ENCODE assay signal across 8 mouse cellular contexts in genomic region chr4:138748369-138749072, GRCm38 (mm10). TPM values are rescaled to one million over a fixed set of nuclear protein-coding genes. Genes with fewer than 3 reads are reported as not detected.
DNase-seq lines count a peak whose midpoint lies in the region; ATAC-seq and TF ChIP-seq lines count a peak whose summit lies in the region.

No protein-coding gene starts in this region.

- H3K27me3 ChIP-seq in E14TG2a.4 (ENCODE audit: insufficient read depth, low read length), result peaks cover 8% of the 10 kb centered on the region; the same call in 1 of the 2 replicates
- H3K27me3 ChIP-seq in hindbrain, embryonic 11.5 days (ENCODE audit: control insufficient read depth, insufficient read depth, low read length), result no peaks in the 10 kb centered on the region

- DNase-seq in gastrocnemius, adult 2 months, result peak; percentile 36
- no peak for DNase-seq in gastrocnemius, postnatal 36 days
- DNase-seq in hindbrain, embryonic 11.5 days (ENCODE audit: low spot score), result peak; percentile 65
- peak; percentile 72 to 75 for DNase-seq in layer of hippocampus, postnatal 10 days (ENCODE audit: low spot score in 2 of 2)
- DNase-seq in neural tube, embryonic 10.5 days (ENCODE audit: extremely low spot score, low spot score), result peak; percentile 33
- no peak for DNase-seq in spleen, adult 12 weeks (ENCODE audit: low spot score)

- TF ChIP-seq CTCF in gastrocnemius, adult 2 months (IDR thresholded peaks at IDR 0.05), result peak; percentile 79
- TF ChIP-seq CTCF in E14TG2a.4 (conservative IDR thresholded peaks at IDR 0.05; ENCODE audit: low read length), result peak; percentile 47

- H3K4me1 ChIP-seq in E14TG2a.4 (replicated peaks; ENCODE audit: low read depth, low read length), result peaks cover 30% of the 10 kb centered on the region
- H3K4me1 ChIP-seq in hindbrain, embryonic 11.5 days (replicated peaks; ENCODE audit: control insufficient read depth, insufficient read depth, low read length), result no peaks in the 10 kb centered on the region

- H3K4me3 ChIP-seq in gastrocnemius, adult 2 months, result no peak overlapping the region
- H3K4me3 ChIP-seq in E14TG2a.4 (replicated peaks; ENCODE audit: low read length), result no peak overlapping the region
- H3K4me3 ChIP-seq in hindbrain, embryonic 11.5 days (ENCODE audit: low read depth, low read length), result no peak overlapping the region

- H3K9me3 ChIP-seq in E14TG2a.4 (ENCODE audit: low read length), result no peaks in the 10 kb centered on the region
- H3K9me3 ChIP-seq in hindbrain, embryonic 11.5 days (ENCODE audit: control insufficient read depth, low read length), result no peaks in the 10 kb centered on the region

- WGBS in hindbrain, embryonic 11.5 days, result 60% methylated on average over 8 of the region's 8 CpGs

- intact Hi-C loops in gastrocnemius, adult 2 months (cut with DNase I), result loop anchor here (1.0 to 5.0 kb wide), 2 partner anchors 44 to 103 kb away; no protein-coding TSS in a partner anchor
- intact Hi-C loops in gastrocnemius, postnatal 36 days (cut with DNase I), result loop anchor here (1.0 to 2.0 kb wide), 2 partner anchors 44 to 104 kb away; no protein-coding TSS in a partner anchor

- no peaks in the 10 kb centered on the region for H3K36me3 ChIP-seq in E14TG2a.4 (ENCODE audit: insufficient read depth, low read length)
- H3K36me3 ChIP-seq in hindbrain, embryonic 11.5 days (ENCODE audit: control insufficient read depth, insufficient read depth, low read length), result no peaks in the 10 kb centered on the region

- H3K4me2 ChIP-seq in hindbrain, embryonic 11.5 days (replicated peaks; ENCODE audit: low read depth, low read length), result no peak overlapping the region

- no peak overlapping the region for H3K27ac ChIP-seq in gastrocnemius, adult 2 months
- no peak overlapping the region for H3K27ac ChIP-seq in hindbrain, embryonic 11.5 days (ENCODE audit: low read depth, low read length)

- H3K9ac ChIP-seq in hindbrain, embryonic 11.5 days (ENCODE audit: low read depth, low read length), result no peak overlapping the region

- ATAC-seq in common myeloid progenitor, adult 5-6 weeks (replicated peaks; ENCODE audit: low read depth, poor library complexity, severe bottlenecking), result peak; percentile 69; the same call in 1 of the 2 replicates
- ATAC-seq in hindbrain, embryonic 11.5 days (ENCODE audit: low FRiP score), result peak; percentile 54; the same call in 1 of the 2 replicates

RNA-seq across cellular contexts. Expression of gene Pla2g2f, which starts 8.9 kb away (rescaled TPM):
- total RNA-seq in gastrocnemius, adult 2 months (2021), result not detected
- total RNA-seq in gastrocnemius, postnatal 36 days (2021), result not detected
- not detected in 2 replicates for total RNA-seq in common myeloid progenitor, adult 5-6 weeks (2017)
- polyA plus RNA-seq in hindbrain, embryonic 11.5 days (2014; fragmentation: Nextera tagmentation; extraction: Ambion mirVana), result 0.12 TPM in 1 of 2 replicates, not detected in the other
- total RNA-seq in layer of hippocampus, postnatal 10 days (2021), result not detected

RNA-seq across cellular contexts. Expression of gene Ubxn10, which starts 11.6 kb away (rescaled TPM):
- total RNA-seq in gastrocnemius, adult 2 months (2021), result under 1 TPM in 1 of 2 experiments, not detected in 1; 0.20 TPM
- under 1 TPM; 0.10 to 0.12 TPM for total RNA-seq in gastrocnemius, postnatal 36 days (2021)
- total RNA-seq in common myeloid progenitor, adult 5-6 weeks (2017), result not detected in 2 replicates
- polyA plus RNA-seq in hindbrain, embryonic 11.5 days (2014; fragmentation: Nextera tagmentation; extraction: Ambion mirVana), result 2.8 and 4.3 TPM in 2 replicates
- total RNA-seq in layer of hippocampus, postnatal 10 days (2021), result 1 to 10 TPM; 1.7 to 2.1 TPM

RNA-seq across cellular contexts. Expression of gene Pla2g2c, which starts 23.9 kb away (rescaled TPM):
- not detected for total RNA-seq in gastrocnemius, adult 2 months (2021)
- total RNA-seq in gastrocnemius, postnatal 36 days (2021), result not detected
- not detected in 2 replicates for total RNA-seq in common myeloid progenitor, adult 5-6 weeks (2017)
- 0.48 and 0.68 TPM in 2 replicates for polyA plus RNA-seq in hindbrain, embryonic 11.5 days (2014; fragmentation: Nextera tagmentation; extraction: Ambion mirVana)
- not detected for total RNA-seq in layer of hippocampus, postnatal 10 days (2021)

RNA-seq across cellular contexts. Expression of gene Pla2g2d, which starts 27.0 kb away (rescaled TPM):
- under 1 TPM in 1 of 2 experiments, not detected in 1; 0.28 TPM for total RNA-seq in gastrocnemius, adult 2 months (2021)
- under 1 TPM; 0.20 to 0.27 TPM for total RNA-seq in gastrocnemius, postnatal 36 days (2021)
- not detected in 2 replicates for total RNA-seq in common myeloid progenitor, adult 5-6 weeks (2017)
- polyA plus RNA-seq in hindbrain, embryonic 11.5 days (2014; fragmentation: Nextera tagmentation; extraction: Ambion mirVana), result 0.84 and 1.5 TPM in 2 replicates
- not detected for total RNA-seq in layer of hippocampus, postnatal 10 days (2021)

Comparison
In these comparisons a context has a peak if more than half of its experiments do, and no peak if none do; other contexts are left out.
1. DNase-seq: peak in gastrocnemius, adult 2 months (single experiment), hindbrain, embryonic 11.5 days (single experiment), layer of hippocampus, postnatal 10 days (2 of 2) and neural tube, embryonic 10.5 days (single experiment); none in gastrocnemius, postnatal 36 days (0 of 2) and spleen, adult 12 weeks (single experiment).